Mouse (Mus musculus) embryonic facial prominence, embryonic 10.5 days (tissue): ENCODE results near the gene Gcnt3. TPM values are rescaled to one million over a fixed set of nuclear protein-coding genes. Genes with fewer than 3 reads are reported as not detected.
A peak's percentile ranks its signal among the peaks of the same experiment; 100 is the strongest.

Source experiments
- DNase-seq: peaks from one replicate; pipeline ENCODE4 v3.0.0-alpha.2; 2017; ENCODE audit warnings: low spot score
- H3K27ac ChIP-seq: fragments of 300-500 bp; sonication (generic); replicated peaks from 2 replicates; pipeline ENCODE4 v1.5.1; 2016; ENCODE audit warnings: mild to moderate bottlenecking
- H3K27me3 ChIP-seq: fragments of 300-500 bp; sonication (generic); replicated peaks from 2 replicates; pipeline ENCODE4 v1.6.1; 2016; ENCODE audit warnings: low read depth, mild to moderate bottlenecking; ENCODE audit not compliant: poor library complexity, severe bottlenecking
- H3K36me3 ChIP-seq: fragments of 300-500 bp; sonication (generic); replicated peaks from 2 replicates; pipeline ENCODE4 v1.6.1; 2016; ENCODE audit warnings: mild to moderate bottlenecking, moderate library complexity
- H3K4me1 ChIP-seq: fragments of 300-500 bp; sonication (generic); 2 replicates; pipeline ENCODE4 v1.6.1; 2016
- H3K4me3 ChIP-seq: fragments of 300-500 bp; sonication (generic); 2 replicates; pipeline ENCODE4 v1.5.1; 2016; ENCODE audit warnings: mild to moderate bottlenecking, moderate library complexity
- H3K9me3 ChIP-seq: fragments of 300-500 bp; sonication (generic); 2 replicates; pipeline ENCODE4 v1.6.1; 2016; ENCODE audit warnings: mild to moderate bottlenecking
- WGBS: fragments of 180-500 bp; shearing (Covaris S2); methylation state at CpG from one replicate; pipeline ENCODE4 v1.1.7; 2016; 5-methylcytosine and 5-hydroxymethylcytosine counted together
- polyA plus RNA-seq: library from polyadenylated mRNA; unstranded; fragments of >200 nt; fragmentation: Nextera tagmentation; extraction: Ambion mirVana; gene quantifications from 2 replicates; pipeline ENCODE4 v1.2.1, GENCODE M21; 2016

Gene Gcnt3
- polyA plus RNA-seq, 1 experiment from 2014 or later = not detected

GRCm38 (mm10) chr9:70012408-70012901 lies 25.4 kb downstream of the Gcnt3 start, which contains the start of gene Gtf2a2:
Gene Gtf2a2, plus strand, starts transcription at chr9:70012550.
- H3K27me3 ChIP-seq = no peaks in the 10 kb centered on the region

GRCm38 (mm10) chr9:70011537-70012407 lies 26.1 kb downstream of the Gcnt3 start:
- Histone ChIP-seq H3K27me3 (no peaks in the 10 kb centered on the region), H3K4me3 (peak overlapping the region; percentile 94), H3K36me3 (peaks cover 59% of the 10 kb centered on the region), H3K27ac (peak overlapping the region; percentile 97; the same call in 1 of the 2 replicates), H3K4me1 (peaks cover 15% of the 10 kb centered on the region), H3K9me3 (no peaks in the 10 kb centered on the region)
- WGBS = 65% methylated on average over 14 of the region's 14 CpGs
- no peak for DNase-seq

More at GRCm38 (mm10) chr9:70012408-70012901, 25.4 kb downstream of the Gcnt3 start, which contains the start of gene Gtf2a2:
- H3K9me3 ChIP-seq = no peaks in the 10 kb centered on the region
- DNase-seq = peak; percentile 95
- WGBS = under 1% methylated on average over 57 of the region's 57 CpGs
- H3K36me3 ChIP-seq = peaks cover 59% of the 10 kb centered on the region
- peak within 1 kb of the TSS; percentile 94 for H3K4me3 ChIP-seq
- H3K4me1 ChIP-seq = peaks cover 15% of the 10 kb centered on the region
- H3K27ac ChIP-seq = peak within 1 kb of the TSS; percentile 97

- H3K9me3 ChIP-seq = no peaks in the 10 kb centered on the region
- no peak for DNase-seq
- no peaks in the 10 kb centered on the region for H3K27me3 ChIP-seq
- H3K4me1 ChIP-seq = peaks cover 15% of the 10 kb centered on the region
- peaks cover 60% of the 10 kb centered on the region for H3K36me3 ChIP-seq
- WGBS = 94% methylated on average over 5 of the region's 5 CpGs
- H3K4me3 ChIP-seq = no peak overlapping the region
- no peak overlapping the region for H3K27ac ChIP-seq
These were observed 27.0 kb downstream of the Gcnt3 start for GRCm38 (mm10) chr9:70010781-70011473.

GRCm38 (mm10) chr9:70009754-70010304 lies 28.1 kb downstream of the Gcnt3 start:
- peaks cover 66% of the 10 kb centered on the region for H3K36me3 ChIP-seq
- H3K27me3 ChIP-seq = no peaks in the 10 kb centered on the region
- H3K27ac ChIP-seq = no peak overlapping the region
- H3K9me3 ChIP-seq = no peaks in the 10 kb centered on the region
- DNase-seq = no peak
- 90% methylated on average over 8 of the region's 8 CpGs for WGBS
- peaks cover 15% of the 10 kb centered on the region for H3K4me1 ChIP-seq
- no peak overlapping the region for H3K4me3 ChIP-seq

GRCm38 (mm10) chr9:70007506-70008248 lies 30.2 kb downstream of the Gcnt3 start:
- no peak for DNase-seq
- Histone ChIP-seq H3K27ac (no peak overlapping the region), H3K27me3 (no peaks in the 10 kb centered on the region), H3K4me1 (no peaks in the 10 kb centered on the region), H3K9me3 (no peaks in the 10 kb centered on the region), H3K4me3 (no peak overlapping the region), H3K36me3 (peaks cover 88% of the 10 kb centered on the region)
- WGBS = 89% methylated on average over 14 of the region's 14 CpGs

- DNase-seq = no peak
- Histone ChIP-seq H3K27ac (no peak overlapping the region), H3K9me3 (no peaks in the 10 kb centered on the region), H3K4me3 (no peak overlapping the region), H3K36me3 (peaks cover 95% of the 10 kb centered on the region), H3K27me3 (no peaks in the 10 kb centered on the region), H3K4me1 (no peaks in the 10 kb centered on the region)
- 95% methylated on average over 5 of the region's 5 CpGs for WGBS
These were observed 30.9 kb downstream of the Gcnt3 start for GRCm38 (mm10) chr9:70006984-70007383.

- Histone ChIP-seq H3K36me3 (peaks cover 100% of the 10 kb centered on the region), H3K27me3 (no peaks in the 10 kb centered on the region), H3K9me3 (no peaks in the 10 kb centered on the region), H3K4me3 (no peak overlapping the region), H3K4me1 (no peaks in the 10 kb centered on the region), H3K27ac (no peak overlapping the region)
- WGBS = 93% methylated on average over 10 of the region's 10 CpGs
- no peak for DNase-seq
These were observed 34.4 kb downstream of the Gcnt3 start for GRCm38 (mm10) chr9:70003516-70003915.

- no peaks in the 10 kb centered on the region for H3K27me3 ChIP-seq
- H3K27ac ChIP-seq = no peak overlapping the region
- WGBS = 88% methylated on average over 1 of the region's 1 CpGs
- peaks cover 98% of the 10 kb centered on the region for H3K36me3 ChIP-seq
- H3K4me1 ChIP-seq = no peaks in the 10 kb centered on the region
- no peaks in the 10 kb centered on the region for H3K9me3 ChIP-seq
- no peak for DNase-seq
- H3K4me3 ChIP-seq = no peak overlapping the region
These were observed 38.6 kb downstream of the Gcnt3 start for GRCm38 (mm10) chr9:69999318-69999717.

- 95% methylated on average over 5 of the region's 5 CpGs for WGBS
- H3K27ac ChIP-seq = no peak overlapping the region
- peaks cover 79% of the 10 kb centered on the region for H3K36me3 ChIP-seq
- no peak overlapping the region for H3K4me3 ChIP-seq
- DNase-seq = no peak
- H3K9me3 ChIP-seq = no peaks in the 10 kb centered on the region
- H3K27me3 ChIP-seq = no peaks in the 10 kb centered on the region
- H3K4me1 ChIP-seq = peaks cover 17% of the 10 kb centered on the region
These were observed 43.3 kb downstream of the Gcnt3 start for GRCm38 (mm10) chr9:69994547-69994946.

- Histone ChIP-seq H3K27ac (no peak overlapping the region), H3K4me3 (no peak overlapping the region), H3K4me1 (peaks cover 22% of the 10 kb centered on the region), H3K9me3 (no peaks in the 10 kb centered on the region), H3K27me3 (no peaks in the 10 kb centered on the region), H3K36me3 (peaks cover 68% of the 10 kb centered on the region)
- DNase-seq = no peak
- WGBS = 86% methylated on average over 1 of the region's 1 CpGs
These were observed 44.4 kb downstream of the Gcnt3 start for GRCm38 (mm10) chr9:69993479-69993878.

- H3K27ac ChIP-seq = no peak overlapping the region
- H3K4me3 ChIP-seq = no peak overlapping the region
- 81% methylated on average over 5 of the region's 5 CpGs for whole genome bisulfite sequencing
- H3K27me3 ChIP-seq = no peaks in the 10 kb centered on the region
- H3K4me1 ChIP-seq = peaks cover 22% of the 10 kb centered on the region
- peaks cover 62% of the 10 kb centered on the region for H3K36me3 ChIP-seq
- H3K9me3 ChIP-seq = no peaks in the 10 kb centered on the region
- no peak for DNase-seq
These were observed 45.0 kb downstream of the Gcnt3 start for GRCm38 (mm10) chr9:69992841-69993277.

GRCm38 (mm10) chr9:69990346-69990745 lies 47.5 kb downstream of the Gcnt3 start:
- Histone ChIP-seq H3K4me1 (peaks cover 22% of the 10 kb centered on the region), H3K36me3 (peaks cover 38% of the 10 kb centered on the region), H3K27ac (peak overlapping the region; percentile 98), H3K27me3 (no peaks in the 10 kb centered on the region), H3K4me3 (peak overlapping the region; percentile 99), H3K9me3 (no peaks in the 10 kb centered on the region)
- 18% methylated on average over 5 of the region's 5 CpGs for WGBS
- DNase-seq = no peak
